Mouse (Mus musculus) myocyte (in vitro differentiated cells): ENCODE data around the gene Usp15.

Experiments
- CEBPB ChIP-seq: IDR thresholded peaks from 2 replicates; pipeline ENCODE4 v1.6.1; 2011; ENCODE audit warnings: mild to moderate bottlenecking, moderate library complexity; ENCODE audit not compliant: poor library complexity, insufficient read depth, severe bottlenecking
- MAX ChIP-seq: IDR thresholded peaks from one replicate; pipeline ENCODE4 v1.6.1; 2011; ENCODE audit warnings: low read depth, mild to moderate bottlenecking, control low read depth
- MYOD1 ChIP-seq, 3 experiments: IDR thresholded peaks; one replicate each; pipeline ENCODE4 v1.6.1; 2011; ENCODE audit warnings: control low read depth in 2 of 3, low read depth in 2 of 3, mild to moderate bottlenecking in 2 of 3, moderate library complexity in 1 of 3; ENCODE audit not compliant: insufficient read length in 2 of 3, control insufficient read depth in 1 of 3
- POLR2A ChIP-seq: IDR thresholded peaks from one replicate; pipeline ENCODE4 v1.6.1; 2011; ENCODE audit warnings: low read depth, mild to moderate bottlenecking, control low read depth, moderate library complexity; ENCODE audit not compliant: insufficient read length
- TCF12 ChIP-seq: IDR thresholded peaks from one replicate; pipeline ENCODE4 v1.6.1; 2011; ENCODE audit warnings: mild to moderate bottlenecking, control low read depth; ENCODE audit not compliant: poor library complexity, insufficient read depth, severe bottlenecking
- USF1 ChIP-seq: IDR thresholded peaks from one replicate; pipeline ENCODE4 v1.6.1; 2011; ENCODE audit warnings: low read depth, mild to moderate bottlenecking, control low read depth, moderate library complexity

- no peak for TF ChIP-seq MYOD1 (IDR thresholded peaks at IDR 0.05; ENCODE audit: control insufficient read depth in 1 of 3, insufficient read length in 2 of 3, low read depth in 2 of 3)
- no peak for TF ChIP-seq MAX
- no peak for TF ChIP-seq POLR2A
- TF ChIP-seq USF1 = no peak
- TF ChIP-seq TCF12 = no peak
- no peak for TF ChIP-seq CEBPB
These were observed 25.9 kb downstream of the Usp15 start for GRCm38 (mm10) chr10:123170898-123171297.
